Mouse (Mus musculus) lung, postnatal 0 days (tissue): ENCODE measurements around the gene Gm28729.

Experiments used
- CTCF ChIP-seq: IDR thresholded peaks from 2 replicates; pipeline ENCODE4 v1.5.1; 2016; ENCODE audit warnings: antibody characterized with exemption, mild to moderate bottlenecking
- EP300 ChIP-seq: IDR thresholded peaks from 2 replicates; pipeline ENCODE4 v1.6.1; 2016; ENCODE audit warnings: antibody characterized with exemption, mild to moderate bottlenecking, control low read depth

- TF ChIP-seq CTCF: no peak
- TF ChIP-seq EP300: no peak
Measured at GRCm38 (mm10) chr9:96501217-96501616, 23.8 kb downstream of the Gm28729 start.
